Mouse (Mus musculus) ES-Bruce4 (cell line): ENCODE results near the gene Eml3.
A peak's percentile ranks its signal among the peaks of the same experiment; 100 is the strongest.

Experiments
- CTCF ChIP-seq: IDR thresholded peaks from one replicate; pipeline ENCODE4 v1.8.1; 2011; ENCODE audit warnings: low read depth, low read length
- EP300 ChIP-seq: IDR thresholded peaks from 2 replicates; pipeline ENCODE4 v1.6.1; 2011; ENCODE audit warnings: low read depth, low read length; ENCODE audit not compliant: insufficient read depth
- POLR2A ChIP-seq: IDR thresholded peaks from one replicate; pipeline ENCODE4 v1.8.1; 2011; ENCODE audit warnings: low read length; ENCODE audit not compliant: insufficient read depth

DNA sequence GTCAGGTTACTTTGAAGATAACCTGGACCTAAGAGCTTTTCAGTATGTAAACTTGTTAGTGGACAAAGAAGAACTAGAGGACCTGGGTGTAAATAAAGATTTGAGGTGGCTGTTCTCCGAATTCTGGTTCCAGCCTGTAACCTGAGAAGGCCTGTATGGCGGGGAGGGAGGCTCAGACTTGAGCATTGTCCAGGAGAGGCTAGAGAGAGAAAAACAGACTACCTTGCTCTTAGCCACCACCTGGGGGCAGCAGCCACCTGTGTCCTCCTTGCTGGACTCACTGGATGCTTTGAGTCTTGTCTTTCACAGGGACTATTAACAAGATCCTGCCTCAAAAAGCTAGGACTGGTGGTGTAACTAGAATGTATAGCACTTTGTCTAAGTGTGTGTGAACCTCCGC lies 47.2 kb downstream of the Eml3 start:
- peak; percentile 86 for TF ChIP-seq CTCF
- TF ChIP-seq POLR2A = no peak
- TF ChIP-seq EP300 = 0 out of 2 replicates have a peak, but pooled peaks have one; percentile 8
